Mouse (Mus musculus): ENCODE measurements around the gene Map2k7. TPM values are rescaled to one million over a fixed set of nuclear protein-coding genes. Genes with fewer than 3 reads are reported as not detected.

The Map2k7 gene
- 25.8 and 26.3 TPM in 2 replicates for total RNA-seq (2012; rRNA removed)
- polyA plus RNA-seq (2012; ENCODE audit: insufficient read depth in 1 of 2, insufficient read length in 2 of 2, low read depth in 1 of 2, low replicate concordance in 2 of 2, missing spikeins in 1 of 2) = 100 to 1,000 TPM in 1 of 2 experiments, not detected in 1; 115 TPM

DNA sequence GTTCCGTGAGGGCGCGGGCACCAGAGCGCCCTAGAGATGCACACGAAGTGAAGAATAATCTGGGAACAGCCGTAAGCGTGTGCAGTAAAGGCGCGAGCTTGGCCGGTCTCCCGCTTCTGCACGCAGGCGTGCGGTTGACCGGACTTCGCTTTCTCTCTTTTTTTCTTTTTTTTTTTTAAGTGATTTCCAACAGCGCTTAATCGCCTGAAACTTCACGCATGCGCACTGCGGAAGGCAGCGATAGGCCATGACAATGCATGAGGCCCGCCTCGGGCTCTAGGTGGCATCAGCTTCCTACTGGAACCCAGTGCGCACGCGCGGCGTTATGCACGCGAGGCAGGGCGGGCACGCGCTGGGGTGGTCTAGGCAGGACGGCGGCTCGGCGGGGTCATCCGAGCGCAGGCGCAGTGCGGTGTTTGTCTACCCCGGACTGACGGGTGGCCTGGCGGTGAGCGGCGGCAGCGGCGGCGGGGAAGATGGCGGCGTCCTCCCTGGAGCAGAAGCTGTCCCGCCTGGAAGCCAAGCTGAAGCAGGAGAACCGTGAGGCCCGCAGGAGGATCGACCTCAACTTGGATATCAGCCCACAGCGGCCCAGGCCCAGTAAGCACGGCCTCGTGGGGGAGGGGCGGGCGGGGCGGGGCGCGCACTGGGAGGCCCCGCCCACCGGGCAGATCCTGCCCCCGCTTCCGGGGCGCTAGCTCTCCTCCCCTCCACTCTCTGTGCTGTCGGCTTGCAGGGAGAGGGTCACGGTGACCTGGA, at the start of gene Map2k7, which contains the start of gene Gm49320:
Map2k7 (plus strand) TSS at position 307 of the 759 bp plus-strand sequence.
Gm49320 (plus strand) TSS at position 432 of the 759 bp plus-strand sequence.
- peak within 1 kb of the TSS; percentile 86 for H3K9ac ChIP-seq (ENCODE audit: control insufficient read depth, low read depth, low read length, poor library complexity, severe bottlenecking)
- peaks cover 32% of the 10 kb centered on the region for H3K79me2 ChIP-seq (ENCODE audit: control insufficient read depth, insufficient read depth, low read length, poor library complexity)
- H3K4me3 ChIP-seq (ENCODE audit: control insufficient read depth in 1 of 2, insufficient read depth in 1 of 2, low read depth in 2 of 2, low read length in 2 of 2) = peak within 1 kb of the TSS; percentile 82 to 91
- H3K9me3 ChIP-seq (replicated peaks; ENCODE audit: insufficient read depth, low read length) = no peaks in the 10 kb centered on the region
- peak within 1 kb of the TSS; percentile 93 for H3K27ac ChIP-seq (ENCODE audit: control insufficient read depth, low read depth, low read length)
- peak; percentile 99 for DNase-seq (ENCODE audit: low read depth, low spot score)
- peaks cover 0 to 18% of the 10 kb centered on the region in 2 experiments; a peak in 2 of 4 replicates for H3K4me1 ChIP-seq (ENCODE audit: control insufficient read depth in 1 of 2, insufficient read depth in 2 of 2, low read length in 2 of 2)
- peaks cover 2 to 15% of the 10 kb centered on the region in 2 experiments; a peak in 3 of 4 replicates for H3K36me3 ChIP-seq (ENCODE audit: control insufficient read depth in 1 of 2, insufficient read depth in 2 of 2, low read length in 2 of 2)
- no peaks in the 10 kb centered on the region for H3K27me3 ChIP-seq (ENCODE audit: control insufficient read depth in 1 of 2, insufficient read depth in 2 of 2, low read length in 2 of 2)
- TF ChIP-seq TBP (IDR thresholded peaks at IDR 0.05; ENCODE audit: low read depth, low read length) = peak; percentile 77
- TF ChIP-seq USF1 (IDR thresholded peaks at IDR 0.05; ENCODE audit: low read depth, low read length) = peak; percentile 71
- TF ChIP-seq BHLHE40 (IDR thresholded peaks at IDR 0.05; ENCODE audit: borderline replicate concordance, low read depth, low read length) = peak; percentile 75; the same call in 1 of the 2 replicates
- no peak for TF ChIP-seq UBTF (IDR thresholded peaks at IDR 0.05; ENCODE audit: borderline replicate concordance, insufficient read depth, low read depth, low read length)
- no peak for TF ChIP-seq ZC3H11A (IDR thresholded peaks at IDR 0.05; ENCODE audit: low read depth, low read length)
- TF ChIP-seq MAZ (IDR thresholded peaks at IDR 0.05; ENCODE audit: low read depth, low read length) = peak; percentile 92
- TF ChIP-seq POLR2AphosphoS2 (IDR thresholded peaks at IDR 0.05; ENCODE audit: low read length) = peak; percentile 86
- peak in 2 of 3 experiments; percentile 41 to 47; a peak in 3 of 6 replicates for TF ChIP-seq CTCF (IDR thresholded peaks at IDR 0.05 in 2 of 3, conservative IDR thresholded peaks at IDR 0.05 in 1 of 3; ENCODE audit: control insufficient read depth in 1 of 3, insufficient read depth in 1 of 3, low read depth in 2 of 3, low read length in 3 of 3, poor library complexity in 1 of 3, severe bottlenecking in 1 of 3)
- no peak for TF ChIP-seq CHD1 (IDR thresholded peaks at IDR 0.05; ENCODE audit: low read depth, low read length)
- peak; percentile 98 for TF ChIP-seq ZNF384 (IDR thresholded peaks at IDR 0.05; ENCODE audit: low read depth, low read length)
- TF ChIP-seq KAT2A (conservative IDR thresholded peaks at IDR 0.05; ENCODE audit: low read depth, low read length) = no peak; the same call in 1 of the 2 replicates
- no peak for TF ChIP-seq RCOR1 (IDR thresholded peaks at IDR 0.05; ENCODE audit: low read depth, low read length)
- TF ChIP-seq CHD2 (IDR thresholded peaks at IDR 0.05; ENCODE audit: low read length) = peak; percentile 43; the same call in 1 of the 2 replicates
- TF ChIP-seq MXI1 (IDR thresholded peaks at IDR 0.05; ENCODE audit: low read depth, low read length) = peak; percentile 84; the same call in 1 of the 2 replicates
- peak; percentile 65 to 93 for TF ChIP-seq POLR2A (IDR thresholded peaks at IDR 0.05; ENCODE audit: control insufficient read depth in 1 of 2, insufficient read depth in 1 of 2, low read depth in 1 of 2, low read length in 2 of 2, poor library complexity in 1 of 2)
- TF ChIP-seq NELFE (IDR thresholded peaks at IDR 0.05; ENCODE audit: low read depth, low read length) = peak; percentile 85
- TF ChIP-seq MAX (IDR thresholded peaks at IDR 0.05; ENCODE audit: low read length) = peak; percentile 86; the same call in 1 of the 2 replicates
- TF ChIP-seq SMC3 (IDR thresholded peaks at IDR 0.05; ENCODE audit: low read depth, low read length) = 0 out of 2 replicates have a peak, but pooled peaks have one; percentile 1
- TF ChIP-seq MAFK (IDR thresholded peaks at IDR 0.05; ENCODE audit: borderline replicate concordance, low read depth, low read length) = no peak
- no peak for TF ChIP-seq USF2 (IDR thresholded peaks at IDR 0.05; ENCODE audit: borderline replicate concordance in 1 of 2, insufficient read depth in 1 of 2, low read depth in 1 of 2, low read length in 2 of 2)
- TF ChIP-seq GATA1 (IDR thresholded peaks at IDR 0.05; ENCODE audit: low read depth, low read length) = peak; percentile 26; the same call in 1 of the 2 replicates
- TF ChIP-seq POLR2AphosphoS5 (IDR thresholded peaks at IDR 0.05; ENCODE audit: borderline replicate concordance, low read depth, low read length) = no peak; the same call in 1 of the 2 replicates
- TF ChIP-seq ZMIZ1 (IDR thresholded peaks at IDR 0.05; ENCODE audit: low read depth, low read length) = peak; percentile 90
- TF ChIP-seq NRF1 (IDR thresholded peaks at IDR 0.05; ENCODE audit: insufficient read depth, low read depth, low read length, poor library complexity, severe bottlenecking) = peak; percentile 100
- peak in 1 of 2 experiments; percentile 13; a peak in 1 of 4 replicates for TF ChIP-seq EP300 (IDR thresholded peaks at IDR 0.05; ENCODE audit: low read depth in 1 of 2, low read length in 2 of 2)
- no peak for TF ChIP-seq TAL1 (IDR thresholded peaks at IDR 0.05; ENCODE audit: low read length)
- no peak for TF ChIP-seq RAD21 (IDR thresholded peaks at IDR 0.05; ENCODE audit: low read depth, low read length)
- TF ChIP-seq E2F4 (IDR thresholded peaks at IDR 0.05; ENCODE audit: borderline replicate concordance, low read depth, low read length) = no peak
- TF ChIP-seq JUND (IDR thresholded peaks at IDR 0.05; ENCODE audit: low read depth, low read length) = no peak
- TF ChIP-seq GABPA (IDR thresholded peaks at IDR 0.05; ENCODE audit: low read depth, low read length) = no peak
- TF ChIP-seq ETS1 (IDR thresholded peaks at IDR 0.05; ENCODE audit: low read depth, low read length) = no peak; the same call in 1 of the 2 replicates
- no peak for TF ChIP-seq MYB (IDR thresholded peaks at IDR 0.05; ENCODE audit: low read depth, low read length)
- peak; percentile 93; the same call in 1 of the 2 replicates for TF ChIP-seq MYC (IDR thresholded peaks at IDR 0.05; ENCODE audit: low read depth, low read length)
- no peak for TF ChIP-seq MEF2A (IDR thresholded peaks at IDR 0.05; ENCODE audit: extremely low read depth, insufficient replicate concordance, low read depth, low read length, poor library complexity, severe bottlenecking)
